Mouse (Mus musculus) kidney, adult 8-10 months (tissue): ENCODE data around the gene Ctnnbl1.
A peak's percentile ranks its signal among the peaks of the same experiment; 100 is the strongest.

Source experiments
- DNase-seq, 2 experiments: peaks; one replicate each; pipeline ENCODE4 v3.0.0; 2022

The Ctnnbl1 gene

GRCm38 (mm10) chr2:157736854-157737850, at the start of gene Ctnnbl1:
Gene Ctnnbl1 (plus strand): TSS chr2:157737401.
- peak; percentile 99 to 100 for DNase-seq

GRCm38 (mm10) chr2:157687506-157687905, 49.7 kb upstream of the Ctnnbl1 start:
- DNase-seq, result no peak

- DNase-seq, result no peak
Measured at GRCm38 (mm10) chr2:157691266-157692105, 45.7 kb upstream of the Ctnnbl1 start.

GRCm38 (mm10) chr2:157692365-157692932, 44.8 kb upstream of the Ctnnbl1 start:
- DNase-seq, result peak in 1 of 2 experiments; percentile 8

GRCm38 (mm10) chr2:157693576-157693975, 43.6 kb upstream of the Ctnnbl1 start:
- no peak for DNase-seq

GRCm38 (mm10) chr2:157696297-157696731, 40.9 kb upstream of the Ctnnbl1 start:
- DNase-seq, result peak; percentile 47 to 73

- no peak for DNase-seq
Measured at GRCm38 (mm10) chr2:157703155-157703554, 34.0 kb upstream of the Ctnnbl1 start.

- DNase-seq, result peak; percentile 44 to 79
Measured at GRCm38 (mm10) chr2:157704991-157705776, 32.0 kb upstream of the Ctnnbl1 start.

- no peak for DNase-seq
Measured at GRCm38 (mm10) chr2:157705777-157706158, 31.4 kb upstream of the Ctnnbl1 start.

- peak; percentile 44 to 80 for DNase-seq
Measured at GRCm38 (mm10) chr2:157707191-157707923, 29.8 kb upstream of the Ctnnbl1 start.

GRCm38 (mm10) chr2:157712677-157713076, 24.5 kb upstream of the Ctnnbl1 start:
- no peak for DNase-seq

GRCm38 (mm10) chr2:157715586-157716191, 21.5 kb upstream of the Ctnnbl1 start:
- no peak for DNase-seq

GRCm38 (mm10) chr2:157718441-157718840, 18.8 kb upstream of the Ctnnbl1 start:
- DNase-seq, result no peak

- DNase-seq, result no peak
Measured at GRCm38 (mm10) chr2:157723883-157724573, 13.2 kb upstream of the Ctnnbl1 start.

GRCm38 (mm10) chr2:157724574-157724914, 12.7 kb upstream of the Ctnnbl1 start:
- no peak for DNase-seq

GRCm38 (mm10) chr2:157744619-157745018, 7.4 kb downstream of the Ctnnbl1 start:
- no peak for DNase-seq

GRCm38 (mm10) chr2:157745735-157746134, 8.5 kb downstream of the Ctnnbl1 start:
- DNase-seq, result no peak

GRCm38 (mm10) chr2:157746558-157746957, 9.4 kb downstream of the Ctnnbl1 start:
- DNase-seq, result no peak

GRCm38 (mm10) chr2:157747989-157748388, 10.8 kb downstream of the Ctnnbl1 start:
- no peak for DNase-seq

GRCm38 (mm10) chr2:157750481-157750880, 13.3 kb downstream of the Ctnnbl1 start:
- DNase-seq, result no peak
